Mouse (Mus musculus): ENCODE data around the gene Uqcrfs1.

DNA sequence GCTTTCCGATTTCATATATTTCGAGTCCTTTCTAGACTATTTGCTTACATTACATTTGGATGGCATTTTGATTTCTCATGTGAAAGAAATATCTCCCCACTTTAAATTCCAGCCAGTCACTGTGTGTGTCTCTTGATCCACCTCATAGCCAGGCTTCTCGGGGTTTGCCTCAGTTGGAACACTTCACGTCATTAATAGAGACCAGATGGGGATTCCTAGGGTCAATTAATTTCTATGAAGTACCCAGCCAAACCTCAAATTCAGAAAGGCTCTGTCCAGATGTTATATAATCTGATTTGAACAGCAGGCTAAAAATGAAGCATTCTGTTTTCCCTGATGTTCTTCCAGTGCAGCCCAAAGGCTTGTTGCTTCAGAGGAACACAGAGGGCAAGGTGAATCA is 37.5 kb downstream of the Uqcrfs1 start:
- TF ChIP-seq CTCF (IDR thresholded peaks at IDR 0.05; ENCODE audit: borderline replicate concordance, control insufficient read depth, extremely low read depth, insufficient read depth, low read length, poor library complexity): no peak
- no peak for TF ChIP-seq POLR2A (IDR thresholded peaks at IDR 0.05; ENCODE audit: control insufficient read depth, extremely low read depth, insufficient read depth, low read length, poor library complexity)

Data from thymus, adult 2 months (tissue).